Mouse (Mus musculus) embryo, embryonic 11.5 days (tissue): ENCODE measurements at regions not wholly inside any gene's neighbourhood (a gene's known extent, or its start where the extent isn't known, plus 50 kb on each side); places are given as distances from the start of the nearest gene placed in this dataset.
"Not testable (repeated sequence)": the region's sequence is repeated elsewhere in the genome, so short reads cannot be mapped to it uniquely, and the experiment has no call there.

ENCODE experiments used
- DNase-seq: peaks from one replicate; pipeline ENCODE4 v3.0.0-alpha.2; 2012; ENCODE audit warnings: low read depth, low spot score

DNA sequence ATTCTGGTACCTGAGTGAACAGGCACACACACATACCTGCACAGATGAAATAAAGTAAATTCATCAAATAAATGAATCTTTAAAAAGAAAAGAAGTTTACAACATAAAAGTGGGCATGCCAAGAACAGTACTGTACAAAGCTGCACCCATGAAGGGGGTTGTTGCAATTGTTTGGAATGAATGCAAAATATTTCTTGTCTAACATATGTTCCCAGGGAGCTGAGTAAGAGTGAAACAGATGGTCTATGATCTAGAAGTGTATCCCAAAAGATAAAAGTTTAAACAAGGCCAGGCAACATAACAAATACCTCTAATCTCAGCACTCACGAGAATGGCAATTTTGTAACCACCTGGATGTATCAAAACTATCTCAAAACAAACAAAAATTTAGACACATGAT lies 1685.5 kb upstream of the Dsel start:
- no peak for DNase-seq

DNA sequence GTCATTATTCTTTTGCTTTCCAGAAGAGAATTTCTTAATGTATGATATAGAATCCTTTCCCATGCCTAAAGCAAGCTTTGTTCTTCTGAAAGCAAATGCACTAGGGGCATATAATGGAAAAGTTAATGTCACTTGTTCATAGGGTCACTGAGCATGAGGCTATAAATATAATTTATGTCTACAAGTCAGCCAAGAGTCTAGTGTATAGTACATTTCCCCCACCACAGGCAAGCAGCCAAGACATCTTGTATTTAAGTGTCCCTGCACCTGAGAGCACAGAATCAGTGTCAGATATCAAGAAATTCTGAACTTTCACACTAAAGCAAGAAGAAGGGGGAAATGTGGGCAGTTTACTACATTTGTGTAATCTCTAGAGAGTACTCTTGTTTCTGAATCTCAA lies 1675.3 kb upstream of the Dsel start:
- no peak for DNase-seq

DNA sequence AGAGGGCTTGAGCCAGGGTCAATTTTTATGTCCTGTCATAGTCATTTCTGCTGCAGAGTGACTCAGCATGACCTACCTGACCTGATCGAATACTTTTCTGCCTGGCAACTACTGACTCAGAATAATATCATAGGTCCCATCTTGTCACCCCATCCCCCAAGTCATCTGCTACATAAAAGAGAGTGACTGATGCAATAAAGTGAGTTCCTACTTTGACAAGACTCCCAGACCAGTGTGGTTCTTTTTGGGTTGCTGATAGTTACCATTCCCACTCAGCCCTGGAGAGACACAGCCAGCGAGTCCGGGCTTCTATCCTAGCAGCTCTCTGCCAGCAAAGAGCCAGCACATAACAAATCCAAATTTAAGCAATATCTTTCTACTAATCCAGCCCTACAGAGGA lies 1665.8 kb upstream of the Dsel start:
- DNase-seq, result no peak

DNA sequence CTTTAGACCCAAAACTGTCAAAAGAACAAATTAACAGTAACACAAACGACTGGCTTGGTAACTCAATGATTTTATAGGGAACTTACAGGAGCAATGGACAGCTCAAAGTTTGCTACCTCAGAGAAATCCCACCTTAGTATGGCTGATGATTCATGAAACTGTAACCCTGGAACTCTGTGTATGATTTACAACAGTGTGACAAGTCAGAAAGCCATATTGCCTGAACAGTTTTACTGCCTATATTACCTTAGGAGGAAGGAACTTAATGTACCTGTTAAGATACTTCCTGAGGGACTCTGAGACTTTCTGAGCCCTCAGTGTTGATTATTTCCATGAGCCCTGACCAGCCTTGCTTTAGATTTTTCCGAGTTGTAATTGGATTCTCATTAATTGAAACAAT lies 1631.3 kb upstream of the Dsel start:
- DNase-seq, result no peak

DNA sequence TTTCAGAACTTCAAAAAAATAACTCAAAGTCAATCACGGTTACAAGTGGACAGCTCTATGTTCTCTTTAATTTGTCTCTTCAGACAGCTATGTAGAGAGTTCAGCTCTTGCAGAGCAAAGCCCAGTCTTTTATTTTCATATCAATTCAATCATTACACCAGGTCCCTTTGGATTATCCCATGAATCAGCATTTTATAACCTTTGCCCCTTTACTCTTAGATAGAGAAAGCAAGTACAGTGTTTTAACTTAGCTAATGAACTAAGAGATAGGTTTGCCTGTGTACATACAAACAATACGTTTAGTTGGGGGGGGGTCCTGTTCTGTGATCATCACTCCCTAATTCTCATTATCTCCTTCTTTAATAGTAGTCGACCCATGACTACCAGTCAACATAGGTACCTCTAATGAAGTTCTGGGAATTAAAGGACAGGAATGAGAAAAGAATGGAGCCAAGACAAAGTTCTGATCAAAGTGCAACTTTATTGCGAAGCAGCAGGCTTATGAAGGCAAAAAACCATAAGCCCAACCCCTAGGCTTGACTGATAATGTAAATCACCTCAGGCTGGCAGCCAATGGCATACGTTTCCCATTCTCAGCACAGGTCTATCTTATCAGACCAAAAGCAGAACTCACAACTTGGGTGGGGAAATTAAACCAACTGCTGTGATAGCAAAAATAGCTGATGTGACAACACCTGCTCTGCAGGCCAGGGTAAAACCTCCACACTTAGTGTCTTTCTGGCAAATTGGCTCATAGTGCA lies 1625.7 kb upstream of the Dsel start:
- DNase-seq, result no peak

DNA sequence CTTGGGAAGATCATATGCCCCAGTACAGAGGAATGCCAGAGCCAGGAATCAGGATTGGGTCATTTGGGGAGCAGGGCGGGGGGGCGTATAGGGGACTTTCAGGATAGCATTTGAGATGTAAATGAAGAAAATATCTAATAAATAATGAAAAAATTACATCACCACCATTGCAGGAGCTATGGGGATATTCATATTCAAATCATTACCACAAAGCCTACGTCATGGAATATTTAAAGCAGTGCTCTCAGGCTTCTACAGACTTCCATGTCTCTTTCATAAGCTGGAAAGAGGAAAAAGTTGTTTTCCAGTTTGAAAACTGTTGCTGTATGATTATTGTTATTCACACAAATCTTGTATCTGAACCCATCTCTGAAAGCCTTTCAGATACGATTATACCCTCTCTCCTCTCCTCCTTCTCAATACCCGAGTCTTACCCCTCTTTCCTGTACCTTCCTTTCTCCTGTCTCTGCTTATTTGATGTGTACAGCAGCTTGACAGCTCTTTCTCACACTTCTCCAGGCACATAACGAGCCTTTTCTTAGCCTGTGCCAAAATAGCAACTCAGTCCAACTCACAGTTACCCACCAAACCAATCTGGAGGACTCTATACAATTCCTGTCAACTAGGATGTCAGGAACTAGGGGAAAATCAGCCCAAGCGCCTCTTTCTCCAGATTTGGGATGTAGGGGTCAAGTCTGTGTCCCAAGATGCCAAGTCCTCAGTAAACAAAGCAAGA lies 1592.0 kb upstream of the Dsel start:
- no peak for DNase-seq

DNA sequence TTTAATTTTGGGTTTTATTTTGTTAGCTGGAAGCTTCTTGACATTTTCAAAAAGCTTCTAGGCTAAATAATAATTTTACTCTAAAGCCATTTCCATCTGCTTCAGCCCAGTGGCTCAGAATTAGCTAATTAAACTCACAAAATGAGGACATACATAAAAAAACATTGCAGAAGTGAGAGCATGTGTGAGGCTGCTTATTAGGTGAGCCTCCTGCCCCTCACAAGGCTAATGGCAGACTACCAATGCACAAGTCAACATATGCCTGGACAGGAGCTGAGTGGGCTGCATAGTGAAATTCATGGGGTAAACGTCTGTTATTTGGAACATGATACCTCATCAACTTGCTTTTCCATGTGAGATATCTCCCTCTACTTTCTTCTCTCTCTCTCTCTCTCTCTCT lies 1569.0 kb upstream of the Dsel start:
- no peak for DNase-seq

DNA sequence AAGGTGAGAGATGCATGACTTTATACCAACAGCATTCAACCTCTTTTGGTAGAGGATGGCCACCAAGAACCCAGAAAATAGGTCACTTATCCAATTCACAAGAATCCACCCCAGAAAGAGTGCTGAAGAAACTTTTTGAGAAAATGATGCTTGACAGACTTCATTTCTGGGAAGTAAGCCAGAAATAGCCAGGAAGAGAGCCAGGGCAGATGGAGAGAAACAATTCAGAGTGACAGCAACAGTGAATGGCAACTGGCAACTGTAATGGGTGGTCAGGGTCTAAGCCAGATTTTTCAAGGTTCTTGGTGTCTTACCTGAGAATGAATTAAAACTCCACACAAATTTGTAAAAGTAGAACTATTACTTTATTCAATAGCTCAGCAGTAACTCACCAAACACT lies 1566.5 kb upstream of the Dsel start:
- DNase-seq, result no peak

DNA sequence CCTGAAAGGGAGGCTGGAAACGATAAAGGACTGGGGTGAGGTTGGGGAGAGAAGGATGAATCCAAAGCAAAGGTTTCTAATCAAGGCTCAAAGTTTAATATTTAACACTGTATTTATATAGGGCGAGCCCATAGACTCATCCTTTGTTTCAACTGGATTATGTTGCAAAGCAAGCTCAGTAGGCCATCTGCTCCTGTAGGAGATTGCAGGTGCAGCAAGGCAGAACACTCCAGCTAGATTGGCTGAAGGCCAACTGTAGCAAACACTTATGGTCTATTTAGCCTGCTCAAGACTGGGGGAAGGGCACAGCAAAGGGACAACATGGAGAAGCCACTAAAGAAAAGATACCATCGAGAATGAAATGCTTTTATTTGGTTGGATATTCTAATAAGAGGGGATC lies 1548.1 kb upstream of the Dsel start:
- DNase-seq, result no peak

DNA sequence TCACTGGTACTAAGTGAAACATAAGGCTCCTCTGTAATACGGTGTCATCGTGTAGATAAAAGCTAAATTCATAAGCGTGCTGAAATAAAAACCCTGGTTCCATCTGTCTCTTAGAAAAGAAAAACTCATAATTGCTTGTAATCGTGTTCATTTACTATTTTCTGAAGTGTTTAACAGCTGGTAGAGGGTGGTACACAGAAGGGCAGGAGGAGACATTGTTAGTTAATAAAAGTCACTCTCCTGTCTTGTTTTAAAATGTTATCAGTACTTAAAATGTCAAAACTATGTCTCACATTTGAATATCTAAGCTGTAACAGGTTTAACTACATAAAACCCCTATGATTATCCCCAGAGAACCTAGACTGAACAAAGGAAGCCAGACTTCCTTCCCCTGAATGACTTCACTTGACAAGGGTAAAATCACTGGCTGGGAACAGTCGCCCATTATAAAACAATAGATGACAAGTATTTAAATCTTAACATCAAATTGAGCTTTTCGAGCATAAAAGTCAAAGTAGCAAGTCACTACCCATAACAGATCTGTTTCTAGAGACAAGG lies 1530.6 kb upstream of the Dsel start:
- DNase-seq, result no peak

DNA sequence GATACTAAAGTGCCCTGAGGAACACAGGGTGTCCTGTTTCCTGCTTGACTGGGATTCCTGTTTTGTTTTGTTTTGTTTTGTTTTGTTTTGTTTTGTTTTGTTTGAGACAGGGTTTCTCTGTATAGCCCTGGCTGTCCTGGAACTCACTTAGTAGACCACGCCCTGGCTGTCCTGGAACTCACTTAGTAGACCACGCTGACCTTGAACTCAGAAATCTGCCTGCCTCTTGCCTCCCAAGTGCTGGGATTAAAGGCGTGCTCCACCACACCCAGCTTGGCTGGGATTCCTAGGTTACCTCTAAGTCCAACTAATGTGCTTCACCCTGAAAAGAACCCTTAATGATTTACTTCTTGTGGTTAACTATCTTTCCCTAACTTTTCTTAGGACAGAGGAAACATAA lies 1529.6 kb upstream of the Dsel start:
- not testable (repeated sequence) for DNase-seq

DNA sequence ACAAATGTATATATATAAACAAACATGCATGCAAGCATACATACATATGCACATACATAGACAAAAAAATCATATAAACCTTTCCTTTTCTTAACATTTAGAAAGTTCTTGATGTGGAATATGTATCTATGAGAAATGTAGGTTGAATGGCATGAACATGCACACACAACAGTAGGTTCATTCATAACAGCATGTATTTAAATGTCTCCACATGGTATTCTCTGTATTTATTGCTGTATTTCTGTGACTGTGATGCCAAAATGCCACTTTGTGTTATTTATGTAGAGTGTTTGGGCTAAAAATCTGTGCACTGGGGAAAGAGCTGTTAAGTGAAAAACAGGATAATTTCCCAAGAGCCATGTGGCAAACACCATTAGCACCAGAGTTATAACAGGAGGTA lies 1528.2 kb upstream of the Dsel start:
- no peak for DNase-seq

DNA sequence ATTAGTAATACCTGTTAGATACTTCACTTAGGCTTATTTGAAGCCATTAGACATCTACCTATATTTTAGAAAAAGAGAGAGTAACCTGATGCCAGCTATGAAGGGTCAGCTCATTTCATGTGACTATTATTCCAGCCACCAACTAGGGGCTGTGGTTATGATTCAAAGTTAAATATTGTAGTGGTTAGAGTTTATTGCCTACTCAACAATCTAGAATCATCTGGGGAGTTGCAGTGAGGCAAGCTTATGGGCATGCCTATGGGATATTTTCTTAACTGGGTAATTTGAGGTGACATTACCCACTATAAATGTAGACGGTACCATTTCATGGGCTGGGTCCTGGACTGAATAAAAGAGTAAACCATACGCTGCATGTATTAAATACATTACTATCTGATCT lies 1525.2 kb upstream of the Dsel start:
- DNase-seq, result no peak

DNA sequence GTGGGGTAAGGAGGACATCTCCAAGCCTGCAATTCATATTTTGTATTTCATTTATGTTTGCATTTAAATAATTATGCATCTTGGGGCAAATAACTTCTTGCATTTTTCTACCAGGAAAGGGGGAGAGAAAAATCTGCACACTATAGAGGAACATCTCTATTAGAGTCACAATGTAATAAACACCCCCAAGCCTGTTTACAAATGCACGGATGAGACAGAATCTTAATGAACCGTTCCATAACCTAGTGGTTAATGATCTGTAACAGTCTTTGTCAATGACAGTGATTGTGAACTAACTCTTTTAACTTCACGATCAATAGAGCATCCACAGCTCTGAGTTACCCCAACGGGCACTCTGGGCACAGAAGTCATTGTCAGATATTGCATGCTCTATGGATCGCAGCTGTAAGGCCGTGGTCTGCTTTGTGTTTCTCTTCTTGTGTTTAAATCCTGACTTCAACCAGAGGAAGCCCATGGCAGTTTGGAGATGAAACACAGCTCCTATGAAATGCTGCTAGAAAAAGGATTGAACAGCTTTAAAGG lies 1520.2 kb upstream of the Dsel start:
- no peak for DNase-seq

DNA sequence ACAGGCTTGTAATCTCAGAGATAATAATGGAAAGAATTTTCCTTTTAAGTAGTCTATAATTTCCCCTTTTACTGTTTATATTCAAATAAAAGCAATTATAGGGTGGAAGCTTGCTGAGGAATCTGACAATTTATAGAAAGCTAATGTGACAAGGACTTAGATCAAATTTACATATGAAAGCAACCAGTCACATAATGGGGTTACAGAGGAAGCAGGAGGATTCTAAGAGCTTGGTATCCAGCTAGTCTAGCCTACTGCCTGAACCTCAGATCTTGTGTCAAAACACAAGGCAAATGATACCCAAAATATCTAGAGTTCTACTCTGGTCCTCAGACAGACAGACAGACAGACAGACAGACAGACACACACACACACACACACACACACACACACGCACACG lies 1519.0 kb upstream of the Dsel start:
- DNase-seq, result no peak

DNA sequence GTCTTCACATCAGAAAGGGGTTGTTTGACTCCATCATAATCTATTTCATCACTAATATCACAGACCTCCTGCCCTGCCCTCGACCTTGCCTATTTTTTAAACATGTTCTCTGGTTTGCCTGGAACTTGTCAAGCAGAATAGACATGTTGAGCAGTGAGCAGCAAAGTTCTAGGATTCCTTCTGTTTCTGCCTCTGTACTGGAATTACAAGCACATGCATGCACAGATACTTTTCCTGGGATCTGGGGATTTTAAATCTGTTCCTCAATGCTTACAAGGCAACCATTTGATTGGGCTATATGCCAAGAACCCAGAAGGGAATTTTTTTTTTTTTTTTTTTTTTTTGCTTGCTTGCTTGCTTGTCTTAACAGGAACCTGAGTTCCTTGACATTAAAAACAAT lies 1508.0 kb upstream of the Dsel start:
- no peak for DNase-seq

DNA sequence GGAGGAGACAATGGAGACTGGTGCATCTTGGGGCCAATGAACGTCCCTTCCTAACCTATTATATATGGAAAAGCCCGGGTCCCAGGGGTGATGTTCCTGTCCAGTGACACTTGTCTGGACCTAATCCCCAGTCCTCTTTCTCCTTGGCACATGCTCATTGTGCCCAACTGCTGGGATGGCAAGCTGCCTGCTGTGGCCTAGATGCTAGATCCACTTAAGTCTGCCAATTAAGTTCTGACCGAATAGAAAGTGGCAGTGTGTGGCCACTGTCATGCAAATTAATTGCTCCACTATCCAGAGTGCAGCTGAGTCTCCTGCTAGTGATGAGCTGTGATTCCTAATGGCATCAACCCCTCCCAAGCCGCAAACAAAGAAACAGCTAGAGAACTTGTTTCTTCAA lies 1493.5 kb upstream of the Dsel start:
- no peak for DNase-seq

DNA sequence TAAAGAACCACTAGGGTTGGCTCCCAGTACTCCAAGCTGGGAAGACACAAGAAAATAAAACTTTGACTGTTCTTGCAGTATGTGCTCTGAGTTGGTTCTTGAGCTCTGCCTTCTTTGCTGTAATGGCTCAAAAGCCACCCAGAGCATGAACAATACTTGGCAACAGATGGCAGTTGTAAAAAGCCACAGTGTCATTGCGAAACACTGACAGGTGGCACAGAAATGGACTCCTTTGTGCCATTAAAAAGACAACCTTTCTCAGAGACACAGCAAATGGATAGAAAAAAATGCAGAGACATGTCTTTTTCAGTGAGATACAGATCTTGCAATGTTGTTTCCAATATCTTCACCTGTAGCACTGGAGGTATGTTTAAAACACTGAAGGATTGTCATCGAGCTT lies 1443.3 kb upstream of the Dsel start:
- DNase-seq, result no peak

DNA sequence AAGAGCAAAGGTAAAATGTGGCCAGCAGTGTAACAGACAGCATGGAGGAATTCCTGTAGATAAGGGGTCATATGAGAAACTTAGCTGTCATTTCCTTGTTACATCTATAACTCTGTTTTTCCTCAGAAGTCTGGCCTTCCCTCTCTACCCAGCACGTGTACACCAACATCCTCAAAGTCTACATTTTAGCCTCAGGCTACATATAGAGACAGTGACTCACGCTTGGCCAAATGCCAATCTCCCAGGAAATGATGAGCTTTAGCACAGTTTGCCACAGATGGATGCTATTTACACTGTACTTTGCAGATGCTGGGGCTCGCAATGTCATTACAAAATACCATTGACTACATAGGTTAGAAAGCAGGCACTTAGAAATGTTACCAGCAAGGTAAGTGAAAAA lies 1433.1 kb upstream of the Dsel start:
- no peak for DNase-seq

DNA sequence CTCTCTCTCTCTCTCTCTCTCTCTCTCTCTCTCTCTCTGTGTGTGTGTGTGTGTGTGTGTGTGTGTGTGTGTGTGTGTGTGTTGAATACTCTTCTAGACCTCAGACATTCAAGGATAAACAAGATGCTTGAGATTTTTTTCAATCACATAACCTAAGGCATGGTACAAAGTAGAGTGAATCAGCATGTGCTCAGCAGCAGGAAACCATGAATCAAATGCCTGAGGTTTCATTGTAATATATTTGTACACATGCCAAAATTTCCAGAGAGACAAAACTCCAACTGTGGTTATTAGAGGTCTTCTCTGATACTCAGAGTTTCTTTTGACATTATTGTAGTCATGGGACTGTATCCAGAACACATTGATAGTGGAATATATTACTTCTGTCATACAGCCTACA lies 1423.5 kb upstream of the Dsel start:
- DNase-seq, result no peak

DNA sequence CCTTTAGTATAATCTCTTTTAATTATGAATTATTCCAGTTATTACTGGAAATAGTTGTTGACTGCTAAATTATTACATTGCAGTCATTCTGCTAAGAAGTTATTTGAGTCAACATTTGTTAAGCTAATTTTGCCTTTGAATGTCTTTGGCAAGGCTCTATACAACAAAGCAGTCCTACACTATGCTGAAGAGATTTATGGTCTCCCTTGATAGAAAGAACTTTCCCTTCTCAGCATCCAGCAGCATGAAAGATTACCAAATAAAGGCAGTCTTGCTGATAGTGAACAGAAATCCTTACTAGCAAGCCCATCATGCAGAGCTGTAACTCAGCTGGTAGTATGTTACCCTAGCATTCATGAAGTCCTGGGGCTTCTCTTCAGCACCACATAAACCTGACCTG lies 1419.4 kb upstream of the Dsel start:
- DNase-seq, result no peak

DNA sequence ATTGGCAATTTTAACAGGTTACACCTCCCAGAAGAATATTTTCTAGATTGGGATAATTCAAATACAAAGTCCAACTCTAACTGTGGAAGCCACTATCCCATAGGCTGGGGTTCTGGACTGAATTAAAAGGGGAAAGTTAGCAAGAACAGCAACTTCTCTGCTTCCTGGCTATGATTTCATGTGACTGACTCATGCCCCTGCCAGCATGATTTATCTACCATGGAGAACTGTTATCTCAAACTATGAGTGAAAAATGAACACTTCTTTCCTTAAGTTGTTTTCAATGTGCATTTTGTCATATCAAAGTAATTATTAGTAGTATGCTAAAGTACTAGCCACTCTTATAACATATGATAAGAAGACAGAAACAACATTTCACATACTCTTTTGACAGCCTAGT lies 1394.7 kb upstream of the Dsel start:
- DNase-seq, result no peak

DNA sequence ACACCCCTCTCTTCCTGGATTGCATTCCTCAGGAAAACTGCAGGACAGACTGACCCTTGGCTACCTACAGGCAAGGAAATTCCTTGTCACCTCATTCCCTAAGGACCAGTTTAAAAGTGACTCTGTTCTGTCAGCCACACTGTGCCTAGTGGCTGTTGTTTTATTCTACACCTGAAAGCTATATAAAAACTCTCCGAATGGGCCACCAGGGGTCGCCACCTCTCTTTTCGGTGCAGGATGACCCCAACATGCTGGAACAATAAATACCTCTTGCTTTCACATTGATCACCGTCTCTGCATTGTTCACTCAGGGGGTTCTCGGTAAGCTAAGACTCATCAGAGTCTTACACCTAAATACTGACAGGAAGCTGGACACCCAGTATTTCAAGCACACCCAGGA lies 1382.6 kb upstream of the Dsel start:
- peak; percentile 5 for DNase-seq
